Mouse (Mus musculus) G1E (cell line): ENCODE data around the gene Ppp1r13l.

ENCODE experiments used
- CTCF ChIP-seq: IDR thresholded peaks from 2 replicates; pipeline ENCODE4 v1.5.1; 2012; ENCODE audit warnings: low read depth, low read length, inconsistent platforms, mixed read lengths
- GATA1 ChIP-seq: IDR thresholded peaks from 2 replicates; pipeline ENCODE4 v1.6.1; 2012; ENCODE audit warnings: borderline replicate concordance, low read length, inconsistent platforms, mixed read lengths
- GATA2 ChIP-seq: IDR thresholded peaks from 2 replicates; pipeline ENCODE4 v1.6.1; 2012; ENCODE audit warnings: low read depth, low read length, inconsistent platforms, borderline replicate concordance
- POLR2AphosphoS5 ChIP-seq: IDR thresholded peaks from 2 replicates; pipeline ENCODE4 v1.6.1; 2012; ENCODE audit warnings: low read depth, low read length, inconsistent platforms; ENCODE audit not compliant: insufficient replicate concordance
- TAL1 ChIP-seq: conservative IDR thresholded peaks from 2 replicates; pipeline ENCODE4 v1.6.1; 2012; ENCODE audit warnings: low read depth, low read length, inconsistent platforms, mixed read lengths

DNA sequence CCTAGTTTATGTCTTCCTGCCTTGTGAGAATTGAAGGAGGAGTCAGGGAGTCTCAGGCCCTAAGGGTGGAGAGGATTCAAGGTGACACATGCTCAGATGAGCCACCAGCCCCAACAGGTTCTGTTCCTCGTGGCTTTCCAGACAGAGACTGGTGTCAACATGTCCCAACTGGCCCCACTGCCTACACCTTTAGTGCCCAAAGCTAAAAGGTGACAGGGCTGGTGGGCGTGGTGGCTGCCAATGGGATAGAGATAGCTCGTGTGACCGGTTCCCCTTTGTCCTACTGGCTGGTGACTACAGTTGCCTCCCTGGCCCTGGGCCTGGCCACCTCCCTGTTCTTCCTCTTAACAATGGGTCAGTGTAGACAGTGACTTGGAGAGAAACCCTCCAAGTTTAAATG, 5.8 kb downstream of the Ppp1r13l start:
- TF ChIP-seq GATA1, result no peak
- no peak for TF ChIP-seq CTCF
- no peak for TF ChIP-seq TAL1
- TF ChIP-seq POLR2AphosphoS5, result no peak
- no peak for TF ChIP-seq GATA2
